Mouse (Mus musculus) ovary, postnatal 10 days (tissue): ENCODE data around the gene Tpst2.

Experiments
- DNase-seq: peaks from one replicate; pipeline ENCODE4 v3.0.0; 2022; ENCODE audit warnings: low spot score

The Tpst2 gene

GRCm38 (mm10) chr5:112335473-112335872 lies 59.0 kb downstream of the Tpst2 start:
- no peak for DNase-seq

GRCm38 (mm10) chr5:112337004-112337403 lies 60.5 kb downstream of the Tpst2 start:
- DNase-seq = no peak

GRCm38 (mm10) chr5:112339215-112339614 lies 62.7 kb downstream of the Tpst2 start:
- no peak for DNase-seq

- peak; percentile 81 for DNase-seq
Observed at GRCm38 (mm10) chr5:112342463-112343204, 66.1 kb downstream of the Tpst2 start, which contains the start of the genes Srrd and Hps4. TSS of gene Srrd (minus strand) at chr5:112343040. TSS of gene Hps4 (plus strand) at chr5:112343083.

GRCm38 (mm10) chr5:112343205-112343595 lies 66.7 kb downstream of the Tpst2 start:
- DNase-seq = no peak

- DNase-seq = no peak
Observed at GRCm38 (mm10) chr5:112344092-112344960, 67.8 kb downstream of the Tpst2 start.

- DNase-seq = no peak
Observed at GRCm38 (mm10) chr5:112346211-112346965, 69.9 kb downstream of the Tpst2 start.

GRCm38 (mm10) chr5:112349169-112349568 lies 72.7 kb downstream of the Tpst2 start:
- no peak for DNase-seq

GRCm38 (mm10) chr5:112355493-112355892 lies 79.0 kb downstream of the Tpst2 start:
- no peak for DNase-seq

GRCm38 (mm10) chr5:112355910-112356309 lies 79.4 kb downstream of the Tpst2 start, which contains the start of gene Gm6583:
TSS of gene Gm6583 (minus strand) at chr5:112356033.
- DNase-seq = no peak

- no peak for DNase-seq
Observed at GRCm38 (mm10) chr5:112356322-112356721, 79.8 kb downstream of the Tpst2 start.

- no peak for DNase-seq
Observed at GRCm38 (mm10) chr5:112359520-112359919, 83.0 kb downstream of the Tpst2 start.

GRCm38 (mm10) chr5:112360077-112360476 lies 83.6 kb downstream of the Tpst2 start:
- no peak for DNase-seq

GRCm38 (mm10) chr5:112364184-112364797 lies 87.8 kb downstream of the Tpst2 start:
- no peak for DNase-seq
